Mouse (Mus musculus): ENCODE measurements around the gene Frmd4a. TPM values are rescaled to one million over a fixed set of nuclear protein-coding genes. Genes with fewer than 3 reads are reported as not detected.

Gene Frmd4a
- polyA plus RNA-seq, 1 experiment from 2014 or later = 3.8 TPM

DNA sequence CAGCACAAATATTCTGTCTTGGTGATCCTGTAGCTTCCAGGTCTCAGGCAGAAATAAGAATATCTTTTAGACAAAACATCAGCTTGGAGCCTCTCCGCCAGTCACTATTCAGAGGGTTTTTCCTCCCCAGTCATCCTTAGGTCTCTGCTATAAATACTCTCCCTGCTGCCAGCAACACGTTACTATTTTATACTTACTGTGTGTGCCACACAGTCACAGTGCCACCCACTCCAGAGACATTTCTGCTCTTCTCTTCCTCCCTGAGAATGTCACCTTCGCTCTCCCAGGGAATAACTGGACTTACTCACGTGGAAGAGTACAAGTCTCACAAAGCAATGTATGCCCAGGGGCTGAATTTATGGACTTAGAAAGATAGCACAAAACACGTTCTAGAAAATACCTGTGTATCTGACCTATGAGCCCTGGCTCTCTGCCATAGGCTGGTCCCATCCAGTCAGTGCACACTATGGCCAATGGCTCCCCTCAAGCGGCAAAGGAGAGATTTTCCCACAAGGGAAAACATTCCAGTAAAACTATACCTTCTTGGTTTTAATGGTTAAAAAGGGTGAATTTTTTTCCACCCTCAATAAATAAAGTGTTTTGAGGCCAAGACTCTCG is 209.5 kb downstream of the Frmd4a start:
- TF ChIP-seq CTCF (IDR thresholded peaks at IDR 0.05; ENCODE audit: low read depth) (no peak), EP300 (optimal IDR thresholded peaks at IDR 0.05) (no peak)
- WGBS = 65% methylated on average over 7 of the region's 7 CpGs
- ATAC-seq (ENCODE audit: low FRiP score, low TSS enrichment) = no peak

GRCm38 (mm10) chr2:4227563-4227962 is 210.0 kb downstream of the Frmd4a start:
- Histone ChIP-seq H3K27ac (replicated peaks) (no peak overlapping the region), H3K9me3 (ENCODE audit: control insufficient read depth, low read length) (no peaks in the 10 kb centered on the region), H3K4me2 (replicated peaks; ENCODE audit: low read depth) (no peak overlapping the region), H3K4me3 (ENCODE audit: low read depth, low read length) (no peak overlapping the region), H3K36me3 (ENCODE audit: control insufficient read depth, insufficient read depth, low read length) (no peaks in the 10 kb centered on the region), H3K9ac (ENCODE audit: low read length) (no peak overlapping the region), H3K27me3 (ENCODE audit: control insufficient read depth, insufficient read depth, low read length) (no peaks in the 10 kb centered on the region), H3K4me1 (replicated peaks; ENCODE audit: control insufficient read depth, insufficient read depth) (no peaks in the 10 kb centered on the region)
- 59% methylated on average over 4 of the region's 4 CpGs for WGBS
- DNase-seq (ENCODE audit: low spot score) (no peak), ATAC-seq (ENCODE audit: low FRiP score, low TSS enrichment) (no peak)
- no peak for TF ChIP-seq EP300 (optimal IDR thresholded peaks at IDR 0.05)
- TF ChIP-seq CTCF (IDR thresholded peaks at IDR 0.05; ENCODE audit: low read depth) = no peak

More for the DNA sequence above, 209.5 kb downstream of the Frmd4a start:
- Histone ChIP-seq H3K9ac (ENCODE audit: low read length) (no peak overlapping the region), H3K9me3 (ENCODE audit: control insufficient read depth, low read length) (no peaks in the 10 kb centered on the region), H3K4me3 (ENCODE audit: low read depth, low read length) (no peak overlapping the region), H3K27me3 (ENCODE audit: control insufficient read depth, insufficient read depth, low read length) (no peaks in the 10 kb centered on the region), H3K36me3 (ENCODE audit: control insufficient read depth, insufficient read depth, low read length) (no peaks in the 10 kb centered on the region), H3K27ac (replicated peaks) (no peak overlapping the region), H3K4me1 (replicated peaks; ENCODE audit: control insufficient read depth, insufficient read depth) (no peaks in the 10 kb centered on the region), H3K4me2 (replicated peaks; ENCODE audit: low read depth) (no peak overlapping the region)
- no peak for DNase-seq (ENCODE audit: low spot score)

DNA sequence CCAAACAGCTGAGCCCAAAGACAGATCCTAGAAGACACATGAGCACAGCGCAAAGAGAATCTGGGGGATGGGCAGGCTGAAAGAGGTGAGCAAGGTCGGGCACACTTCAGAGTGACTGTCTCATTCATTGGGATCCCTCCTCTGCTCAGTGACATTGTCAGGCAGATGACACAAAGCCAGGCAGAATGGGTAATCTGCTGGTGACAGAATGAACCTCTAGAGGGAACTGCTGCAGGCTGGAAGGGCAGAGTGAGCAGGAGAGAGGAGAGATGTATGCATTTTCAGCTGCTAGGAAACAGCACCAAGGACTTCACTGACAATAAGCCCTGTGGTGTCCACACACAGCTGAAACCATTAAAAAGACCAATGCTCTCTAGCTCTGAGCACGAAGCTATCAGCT is 211.0 kb downstream of the Frmd4a start:
- H3K9me3 ChIP-seq (ENCODE audit: control insufficient read depth, low read length) = no peaks in the 10 kb centered on the region
- ATAC-seq (ENCODE audit: low FRiP score, low TSS enrichment) = no peak
- H3K27me3 ChIP-seq (ENCODE audit: control insufficient read depth, insufficient read depth, low read length) = no peaks in the 10 kb centered on the region
- WGBS = 52% methylated on average over 3 of the region's 3 CpGs
- no peaks in the 10 kb centered on the region for H3K4me1 ChIP-seq (replicated peaks; ENCODE audit: control insufficient read depth, insufficient read depth)
- no peak for DNase-seq (ENCODE audit: low spot score)
- H3K9ac ChIP-seq (ENCODE audit: low read length) = no peak overlapping the region
- no peak overlapping the region for H3K27ac ChIP-seq (replicated peaks)
- TF ChIP-seq CTCF (IDR thresholded peaks at IDR 0.05; ENCODE audit: low read depth) = peak; percentile 37
- no peak for TF ChIP-seq EP300 (optimal IDR thresholded peaks at IDR 0.05)
- H3K36me3 ChIP-seq (ENCODE audit: control insufficient read depth, insufficient read depth, low read length) = no peaks in the 10 kb centered on the region
- no peak overlapping the region for H3K4me3 ChIP-seq (ENCODE audit: low read depth, low read length)
- no peak overlapping the region for H3K4me2 ChIP-seq (replicated peaks; ENCODE audit: low read depth)

DNA sequence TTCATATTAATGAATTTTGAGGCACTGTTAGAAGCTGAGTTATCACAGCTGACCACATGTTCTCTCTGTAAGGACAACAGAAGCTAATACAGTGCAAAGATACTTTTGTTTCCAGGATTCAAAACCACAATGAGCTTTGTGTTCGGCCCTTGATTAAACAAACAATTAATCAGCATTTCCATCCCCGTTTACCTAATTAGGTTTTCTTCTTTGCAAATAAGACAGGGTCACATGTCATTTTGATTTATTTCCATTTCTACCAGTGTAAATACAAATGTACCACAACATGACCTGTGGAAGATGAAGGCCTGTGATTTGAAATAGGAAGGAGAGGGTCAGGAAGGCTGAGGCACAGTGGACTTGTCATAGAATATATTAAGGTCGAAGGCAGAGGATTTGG is 214.8 kb downstream of the Frmd4a start:
- Histone ChIP-seq H3K4me2 (replicated peaks; ENCODE audit: low read depth) (no peak overlapping the region), H3K9me3 (ENCODE audit: control insufficient read depth, low read length) (no peaks in the 10 kb centered on the region), H3K36me3 (ENCODE audit: control insufficient read depth, insufficient read depth, low read length) (no peaks in the 10 kb centered on the region), H3K9ac (ENCODE audit: low read length) (no peak overlapping the region), H3K4me1 (replicated peaks; ENCODE audit: control insufficient read depth, insufficient read depth) (no peaks in the 10 kb centered on the region), H3K27ac (replicated peaks) (no peak overlapping the region), H3K27me3 (ENCODE audit: control insufficient read depth, insufficient read depth, low read length) (no peaks in the 10 kb centered on the region), H3K4me3 (ENCODE audit: low read depth, low read length) (no peak overlapping the region)
- WGBS = 18% methylated on average over 3 of the region's 3 CpGs
- DNase-seq (ENCODE audit: low spot score) = no peak
- TF ChIP-seq CTCF (IDR thresholded peaks at IDR 0.05; ENCODE audit: low read depth) (no peak), EP300 (optimal IDR thresholded peaks at IDR 0.05) (no peak)
- no peak for ATAC-seq (ENCODE audit: low FRiP score, low TSS enrichment)

- Histone ChIP-seq H3K9me3 (ENCODE audit: control insufficient read depth, low read length) (no peaks in the 10 kb centered on the region), H3K4me3 (ENCODE audit: low read depth, low read length) (no peak overlapping the region), H3K27ac (replicated peaks) (no peak overlapping the region), H3K4me2 (replicated peaks; ENCODE audit: low read depth) (no peak overlapping the region; the same call in 1 of the 2 replicates), H3K36me3 (ENCODE audit: control insufficient read depth, insufficient read depth, low read length) (no peaks in the 10 kb centered on the region), H3K9ac (ENCODE audit: low read length) (no peak overlapping the region), H3K27me3 (ENCODE audit: control insufficient read depth, insufficient read depth, low read length) (no peaks in the 10 kb centered on the region), H3K4me1 (replicated peaks; ENCODE audit: control insufficient read depth, insufficient read depth) (no peaks in the 10 kb centered on the region)
- no peak for TF ChIP-seq CTCF (IDR thresholded peaks at IDR 0.05; ENCODE audit: low read depth)
- no peak for TF ChIP-seq EP300 (optimal IDR thresholded peaks at IDR 0.05)
- ATAC-seq (ENCODE audit: low FRiP score, low TSS enrichment) (no peak), DNase-seq (ENCODE audit: low spot score) (no peak)
- WGBS = 25% methylated on average over 10 of the region's 10 CpGs
Observed at GRCm38 (mm10) chr2:4232761-4233322, 215.3 kb downstream of the Frmd4a start.

GRCm38 (mm10) chr2:4237686-4238085 is 220.2 kb downstream of the Frmd4a start:
- TF ChIP-seq EP300 (optimal IDR thresholded peaks at IDR 0.05) = no peak
- TF ChIP-seq CTCF (IDR thresholded peaks at IDR 0.05; ENCODE audit: low read depth) = no peak
- no peak overlapping the region for H3K4me3 ChIP-seq (ENCODE audit: low read depth, low read length)
- H3K27me3 ChIP-seq (ENCODE audit: control insufficient read depth, insufficient read depth, low read length) = no peaks in the 10 kb centered on the region
- H3K27ac ChIP-seq (replicated peaks) = no peak overlapping the region
- no peak overlapping the region for H3K4me2 ChIP-seq (replicated peaks; ENCODE audit: low read depth)
- DNase-seq (ENCODE audit: low spot score) (no peak), ATAC-seq (ENCODE audit: low FRiP score, low TSS enrichment) (no peak)
- no peaks in the 10 kb centered on the region for H3K9me3 ChIP-seq (ENCODE audit: control insufficient read depth, low read length)
- no peak overlapping the region for H3K9ac ChIP-seq (ENCODE audit: low read length)
- H3K4me1 ChIP-seq (replicated peaks; ENCODE audit: control insufficient read depth, insufficient read depth) = no peaks in the 10 kb centered on the region
- 84% methylated on average over 5 of the region's 5 CpGs for WGBS
- H3K36me3 ChIP-seq (ENCODE audit: control insufficient read depth, insufficient read depth, low read length) = no peaks in the 10 kb centered on the region

Data from stomach, postnatal 0 days (tissue).